Mouse (Mus musculus): ENCODE results near the gene Gm11214.

DNA sequence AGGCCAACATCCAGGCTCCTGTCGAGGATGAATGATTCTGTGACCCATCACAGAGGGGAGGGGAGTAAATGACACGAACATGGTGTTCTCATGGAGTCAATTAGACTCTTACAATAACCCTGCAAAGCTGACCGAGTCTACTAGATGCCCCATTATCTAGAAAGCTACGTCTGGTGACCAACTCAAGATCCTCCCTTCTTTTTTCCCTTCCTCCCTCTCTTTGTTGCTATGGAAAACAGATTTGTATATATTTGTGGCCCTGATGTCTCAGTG lies 22.0 kb upstream of the Gm11214 start:
- no peak for TF ChIP-seq CTCF (IDR thresholded peaks at IDR 0.05; ENCODE audit: low read depth)
- no peak for TF ChIP-seq EP300 (IDR thresholded peaks at IDR 0.05; ENCODE audit: low read depth)
